In genomic region chrX:10201289-10201688, GRCm38 (mm10) we compare ENCODE assay signal across 10 mouse cellular contexts. TPM values are rescaled to one million over a fixed set of nuclear protein-coding genes. Genes with fewer than 3 reads are reported as not detected.
DNase-seq lines count a peak whose midpoint lies in the region; ATAC-seq and TF ChIP-seq lines count a peak whose summit lies in the region.
"Had no signal": no experiment of that assay in that cellular context is flagged by ENCODE, and none has a peak within 500 bp of the region (broad histone marks: within the 10 kb centered on the region; RNA-seq: fewer than 3 reads in every experiment).

No protein-coding gene starts in this region.

- no peak overlapping the region for H3K9ac ChIP-seq in hindbrain, postnatal 0 days (replicated peaks; ENCODE audit: low read length)
- H3K9ac ChIP-seq: heart, embryonic 15.5 days had no signal

- no peak overlapping the region for H3K27ac ChIP-seq in gastrocnemius, adult 2 months
- no peak overlapping the region for H3K27ac ChIP-seq in hindbrain, postnatal 0 days
- H3K27ac ChIP-seq: heart, embryonic 15.5 days had no signal

- peak; percentile 25 for DNase-seq in gastrocnemius, adult 2 months
- DNase-seq in gastrocnemius, postnatal 25 days, result no peak
- peak; percentile 36 for DNase-seq in ovary, postnatal 14 days (ENCODE audit: low spot score)
- DNase-seq in ovary, adult 18-20 months (ENCODE audit: low spot score), result no peak
- DNase-seq in brain, embryonic 14.5 days (ENCODE audit: low read depth), result peak; percentile 42
- DNase-seq in hindbrain, postnatal 0 days (ENCODE audit: low spot score), result peak; percentile 76

- no peak for TF ChIP-seq POLR2A in brain, embryonic 14.5 days (IDR thresholded peaks at IDR 0.05; ENCODE audit: borderline replicate concordance, extremely low read depth, insufficient read depth, insufficient read length, poor library complexity, severe bottlenecking)

- H3K27me3 ChIP-seq in hindbrain, postnatal 0 days (ENCODE audit: insufficient read depth, low read length), result no peaks in the 10 kb centered on the region
- H3K27me3 ChIP-seq: heart, embryonic 15.5 days; megakaryocyte, embryonic 14.5 days had no signal

- ATAC-seq in hindbrain, postnatal 0 days, result 0 out of 2 replicates have a peak, but pooled peaks have one; percentile 49
- peak; percentile 68 for ATAC-seq in megakaryocyte progenitor cell, adult 5-6 weeks (replicated peaks; ENCODE audit: poor library complexity)
- no peak for ATAC-seq in monocyte, adult 5-6 weeks (replicated peaks; ENCODE audit: insufficient number of reproducible peaks, low FRiP score, low TSS enrichment, poor library complexity, severe bottlenecking)

- no peaks in the 10 kb centered on the region for H3K9me3 ChIP-seq in hindbrain, postnatal 0 days (ENCODE audit: low read length)
- H3K9me3 ChIP-seq: heart, embryonic 15.5 days; megakaryocyte, embryonic 14.5 days had no signal

- peak; percentile 64 for TF ChIP-seq CTCF in gastrocnemius, adult 2 months (IDR thresholded peaks at IDR 0.05)
- TF ChIP-seq CTCF in brain, embryonic 14.5 days (IDR thresholded peaks at IDR 0.05; ENCODE audit: borderline replicate concordance, extremely low read depth, insufficient read depth, insufficient read length), result peak; percentile 30; the same call in 1 of the 2 replicates
- TF ChIP-seq CTCF in hindbrain, postnatal 0 days (IDR thresholded peaks at IDR 0.05; ENCODE audit: low read depth), result peak; percentile 69

- H3K4me1 ChIP-seq in hindbrain, postnatal 0 days (ENCODE audit: insufficient read depth, low read length), result no peaks in the 10 kb centered on the region
- H3K4me1 ChIP-seq: heart, embryonic 15.5 days; megakaryocyte, embryonic 14.5 days had no signal

- H3K4me2 ChIP-seq in hindbrain, postnatal 0 days (ENCODE audit: low read depth, low read length), result no peak overlapping the region
- H3K4me2 ChIP-seq: heart, embryonic 15.5 days had no signal

- intact Hi-C loops in gastrocnemius, adult 2 months (cut with DNase I), result no loop called here

- 30% methylated on average over 2 of the region's 2 CpGs for WGBS in hindbrain, postnatal 0 days

- no peak overlapping the region for H3K4me3 ChIP-seq in gastrocnemius, adult 2 months
- H3K4me3 ChIP-seq in hindbrain, postnatal 0 days (ENCODE audit: low read length), result no peak overlapping the region
- H3K4me3 ChIP-seq: heart, embryonic 15.5 days; megakaryocyte, embryonic 14.5 days had no signal

- no peaks in the 10 kb centered on the region for H3K36me3 ChIP-seq in hindbrain, postnatal 0 days (ENCODE audit: insufficient read depth, low read length)
- H3K36me3 ChIP-seq: heart, embryonic 15.5 days had no signal

RNA-seq across cellular contexts. Expression of gene Rpgr, which starts 15.4 kb away (rescaled TPM):
- total RNA-seq in gastrocnemius, adult 2 months (2021), result 1 to 10 TPM; 1.4 to 1.7 TPM
- 1 to 10 TPM in 1 of 2 experiments, under 1 TPM in 1; 0.92 to 1.7 TPM for total RNA-seq in gastrocnemius, postnatal 25 days (2021)
- polyA plus RNA-seq in brain, embryonic 14.5 days (2012; rRNA removed), result 22.7 and 24.5 TPM in 2 replicates
- 13.2 and 17.9 TPM in 2 replicates for total RNA-seq in hindbrain, postnatal 0 days (2014; rRNA removed)
- 22.3 and 22.9 TPM in 2 replicates for polyA plus RNA-seq in hindbrain, postnatal 0 days (2015; fragmentation: Nextera tagmentation; extraction: Ambion mirVana)
- 8.1 and 8.2 TPM in 2 replicates for total RNA-seq in megakaryocyte progenitor cell, adult 5-6 weeks (2015)
- 8.3 and 9.5 TPM in 2 replicates for total RNA-seq in megakaryocyte progenitor cell, adult 5-6 weeks (2017)
- 1.6 to 4.4 TPM (median 4.2 TPM) in 3 replicates for total RNA-seq in monocyte, adult 5-6 weeks (2017)

RNA-seq across cellular contexts. Expression of gene Otc, which starts 50.8 kb away (rescaled TPM):
- not detected for total RNA-seq in gastrocnemius, adult 2 months (2021)
- not detected for total RNA-seq in gastrocnemius, postnatal 25 days (2021)
- 0.03 TPM in 1 of 2 replicates, not detected in the other for polyA plus RNA-seq in brain, embryonic 14.5 days (2012; rRNA removed)
- not detected in 2 replicates for total RNA-seq in hindbrain, postnatal 0 days (2014; rRNA removed)
- polyA plus RNA-seq in hindbrain, postnatal 0 days (2015; fragmentation: Nextera tagmentation; extraction: Ambion mirVana), result 0.13 TPM in 1 of 2 replicates, not detected in the other
- total RNA-seq in megakaryocyte progenitor cell, adult 5-6 weeks (2015), result not detected in 2 replicates
- total RNA-seq in megakaryocyte progenitor cell, adult 5-6 weeks (2017), result not detected in 2 replicates
- not detected in 3 replicates for total RNA-seq in monocyte, adult 5-6 weeks (2017)
- polyA plus RNA-seq: heart, embryonic 15.5 days had no signal

Comparison
In these comparisons a context has a peak if more than half of its experiments do, and no peak if none do; other contexts are left out.
1. DNase-seq: peak in gastrocnemius, adult 2 months (single experiment), ovary, postnatal 14 days (single experiment), brain, embryonic 14.5 days (single experiment) and hindbrain, postnatal 0 days (single experiment); none in gastrocnemius, postnatal 25 days (single experiment) and ovary, adult 18-20 months (single experiment).
2. Peak in every context shown above with its lines, with median percentiles within 50 percentile points of each other: CTCF ChIP-seq.